Mouse (Mus musculus) urinary bladder, postnatal 4 days (tissue): ENCODE measurements around the gene Gorasp2.

Experiments used
- DNase-seq, 2 experiments: peaks; one replicate each; pipeline ENCODE4 v3.0.0; 2021 to 2022; ENCODE audit warnings: low spot score in 2 of 2

The Gorasp2 gene

DNA sequence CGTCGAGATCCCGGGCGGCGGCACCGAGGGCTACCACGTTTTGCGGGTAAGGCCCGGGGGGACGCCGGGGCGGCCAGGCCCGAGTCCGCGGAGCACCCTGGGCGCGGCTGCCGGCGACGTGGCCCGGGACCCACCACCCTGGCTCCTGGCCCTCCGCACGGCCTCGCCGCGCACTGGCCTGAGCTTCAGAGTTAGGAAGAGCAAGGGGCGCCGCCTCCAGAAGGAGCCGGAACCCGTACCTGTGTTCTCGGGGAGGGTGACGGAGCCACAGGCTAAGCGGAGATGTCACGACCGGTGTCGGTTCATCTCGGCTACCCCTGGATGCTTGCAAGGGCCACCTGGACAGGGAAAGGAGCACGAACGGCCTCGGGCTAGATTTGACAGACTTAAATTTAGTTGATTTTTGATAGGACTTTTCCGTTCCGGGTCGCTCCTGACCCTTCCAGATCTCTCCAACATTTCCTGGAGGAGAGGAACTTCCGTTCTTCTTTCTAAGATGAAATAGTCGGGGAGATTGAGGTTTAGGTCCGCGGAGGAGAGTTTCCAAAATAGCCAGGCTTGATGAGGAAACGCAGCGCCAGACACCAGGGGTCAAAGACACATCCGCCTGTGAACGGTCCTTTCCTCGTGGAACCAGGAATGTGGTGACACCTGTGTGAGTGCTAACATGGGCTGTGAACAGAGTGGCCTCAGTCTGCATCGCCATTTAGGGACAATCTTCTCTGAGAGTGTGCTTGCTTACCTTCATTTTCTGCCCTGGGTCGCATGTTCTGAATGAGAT is 529 bp downstream of the Gorasp2 start, which contains the start of gene Gm26558:
Gene Gm26558, minus strand, starts transcription at position 394 of the 781 bp plus-strand sequence.
- no peak for DNase-seq

DNA sequence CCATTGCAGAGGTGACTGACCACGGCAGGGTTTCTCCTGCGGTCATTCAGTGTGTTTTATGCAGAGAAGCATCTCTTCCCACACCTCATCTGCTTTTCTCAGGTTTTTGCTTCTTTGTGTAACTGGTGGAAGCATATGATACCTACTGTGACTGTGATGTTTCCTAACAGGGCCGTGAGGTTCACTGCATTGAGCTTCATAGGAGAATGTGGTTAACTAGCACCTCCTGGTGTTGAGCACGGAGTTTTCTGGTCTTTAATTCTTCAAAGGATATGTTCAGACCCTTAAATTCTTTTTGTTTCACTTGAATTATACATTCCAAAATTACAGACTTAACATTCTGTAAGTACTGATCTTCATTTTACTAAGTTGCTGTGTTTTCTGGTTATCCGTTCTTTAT is 2.4 kb downstream of the Gorasp2 start:
- DNase-seq, result no peak

DNA sequence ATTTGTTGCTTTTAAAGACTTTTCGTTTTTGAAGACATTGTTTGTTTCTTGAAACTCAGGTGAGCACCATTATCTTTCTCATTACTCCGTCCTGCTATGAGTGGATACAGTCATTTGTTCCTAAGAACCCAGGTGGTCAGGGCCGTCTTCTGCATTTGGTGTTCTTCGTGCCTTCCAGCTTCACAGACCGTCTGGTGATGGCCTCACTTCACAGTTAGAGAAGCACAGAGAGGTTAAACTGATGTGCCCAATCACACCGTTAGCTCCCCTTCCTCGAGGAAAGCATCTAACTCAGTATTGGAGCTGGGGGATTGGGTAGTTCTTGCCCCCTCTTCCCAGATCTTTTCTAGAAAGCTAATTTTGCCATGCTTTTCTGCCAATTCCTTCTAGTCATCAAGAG is 5.6 kb downstream of the Gorasp2 start:
- DNase-seq, result no peak

DNA sequence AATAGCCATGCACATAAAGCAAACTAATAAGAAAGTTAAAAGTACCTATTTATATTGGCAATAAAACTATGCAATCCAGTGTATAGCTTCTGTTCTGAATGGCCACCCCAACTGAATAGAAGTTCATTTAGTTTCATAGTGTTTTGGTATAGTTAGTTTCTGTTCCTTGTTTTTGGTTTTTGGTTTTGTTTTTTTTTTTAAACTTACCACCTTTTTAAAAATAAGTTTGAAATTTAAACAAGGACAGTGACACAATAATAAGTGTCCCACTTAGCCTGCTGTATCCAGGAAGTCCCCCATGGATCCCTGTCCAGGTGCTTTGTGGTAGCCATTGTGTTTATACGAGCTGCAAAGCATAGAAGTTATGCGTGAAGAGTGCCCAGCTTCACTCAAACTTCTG is 7.9 kb downstream of the Gorasp2 start:
- DNase-seq, result no peak

DNA sequence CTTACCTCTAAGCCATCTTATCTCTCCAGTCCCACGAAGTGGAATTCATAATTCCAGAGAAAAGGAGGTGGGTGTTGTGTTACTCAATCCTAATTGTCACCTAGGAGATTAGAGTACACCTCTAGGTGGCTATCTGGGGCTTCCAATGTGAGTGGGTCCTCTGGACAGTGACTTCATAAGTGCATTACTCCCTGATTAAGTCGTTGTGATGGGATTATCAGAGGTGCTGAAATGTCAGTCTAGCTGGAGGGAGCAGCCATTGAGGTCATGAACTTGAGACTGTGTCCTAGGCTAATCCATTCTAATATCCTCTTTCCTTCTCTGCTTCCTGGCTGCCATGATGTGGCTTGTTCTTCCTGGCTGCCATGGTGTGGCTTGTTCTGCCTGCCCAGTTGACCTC is 8.5 kb downstream of the Gorasp2 start:
- no peak for DNase-seq

DNA sequence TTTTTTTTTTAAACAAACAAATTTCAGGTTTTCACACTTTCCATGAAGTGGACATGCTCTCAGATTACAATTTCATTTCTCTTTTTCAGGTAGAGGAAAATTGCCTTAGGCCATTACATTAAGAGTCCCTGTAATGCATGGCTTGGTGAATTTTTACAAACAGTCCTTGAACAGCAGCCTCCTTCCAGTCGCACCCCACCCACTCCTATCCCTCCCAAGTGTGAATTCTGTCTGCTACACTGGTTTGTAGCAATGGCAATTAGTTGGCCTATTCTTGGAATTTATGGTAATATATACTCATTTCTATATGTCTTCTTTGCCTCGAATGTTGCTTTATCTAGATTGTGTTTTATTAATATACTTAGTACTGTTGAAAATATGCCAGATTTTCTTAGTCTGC is 11.1 kb downstream of the Gorasp2 start:
- no peak for DNase-seq

DNA sequence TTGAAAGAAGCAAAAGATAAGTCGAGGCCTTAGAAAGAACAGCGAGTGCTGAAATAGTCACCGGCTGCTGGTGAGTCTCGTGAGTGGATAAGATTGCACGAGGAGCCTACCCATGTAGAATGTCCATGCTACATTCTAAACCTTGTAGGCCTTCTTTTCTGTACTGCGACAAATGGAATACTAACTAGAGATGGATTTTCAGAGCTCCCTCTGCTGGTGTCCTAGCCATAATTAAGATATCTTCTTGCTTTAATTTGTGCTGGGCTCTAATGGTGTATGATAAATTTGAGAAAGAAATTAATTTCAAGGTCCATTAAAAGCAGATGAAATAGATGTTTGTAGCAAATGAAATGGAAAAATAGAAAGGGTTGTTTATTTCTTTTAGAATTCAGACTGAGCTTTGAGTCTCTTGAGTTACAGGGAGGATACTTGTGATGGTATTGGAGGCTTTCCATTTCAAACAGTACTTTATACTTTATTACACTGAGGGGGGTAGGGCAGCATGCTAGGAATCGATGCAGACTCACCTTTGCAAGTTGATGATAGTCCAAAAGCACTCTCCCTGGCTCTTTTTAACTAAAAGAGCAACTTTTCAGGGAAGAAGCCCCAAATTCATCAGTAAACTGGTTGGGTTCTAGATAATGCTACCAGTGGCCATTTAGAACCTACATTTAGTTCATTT is 12.2 kb downstream of the Gorasp2 start:
- DNase-seq, result no peak

DNA sequence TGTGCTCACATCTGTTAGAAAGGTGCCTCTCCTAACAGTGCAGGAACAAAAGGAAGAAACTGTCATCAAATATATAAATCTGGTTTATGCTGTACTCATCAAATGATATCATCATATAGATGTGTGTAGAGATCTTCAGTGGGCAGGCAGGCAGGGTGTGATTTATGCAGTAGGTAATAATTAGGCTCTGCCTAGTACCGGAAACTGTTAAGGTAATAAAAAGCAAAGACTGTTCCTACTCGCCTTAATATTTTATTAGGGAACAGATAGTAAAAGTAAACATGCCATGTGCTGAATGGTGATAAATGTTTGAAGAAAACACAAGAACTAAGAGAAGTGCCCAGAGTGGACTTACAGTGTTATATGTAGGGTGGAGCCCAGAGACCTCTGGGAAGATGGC is 20.9 kb downstream of the Gorasp2 start:
- DNase-seq, result no peak

DNA sequence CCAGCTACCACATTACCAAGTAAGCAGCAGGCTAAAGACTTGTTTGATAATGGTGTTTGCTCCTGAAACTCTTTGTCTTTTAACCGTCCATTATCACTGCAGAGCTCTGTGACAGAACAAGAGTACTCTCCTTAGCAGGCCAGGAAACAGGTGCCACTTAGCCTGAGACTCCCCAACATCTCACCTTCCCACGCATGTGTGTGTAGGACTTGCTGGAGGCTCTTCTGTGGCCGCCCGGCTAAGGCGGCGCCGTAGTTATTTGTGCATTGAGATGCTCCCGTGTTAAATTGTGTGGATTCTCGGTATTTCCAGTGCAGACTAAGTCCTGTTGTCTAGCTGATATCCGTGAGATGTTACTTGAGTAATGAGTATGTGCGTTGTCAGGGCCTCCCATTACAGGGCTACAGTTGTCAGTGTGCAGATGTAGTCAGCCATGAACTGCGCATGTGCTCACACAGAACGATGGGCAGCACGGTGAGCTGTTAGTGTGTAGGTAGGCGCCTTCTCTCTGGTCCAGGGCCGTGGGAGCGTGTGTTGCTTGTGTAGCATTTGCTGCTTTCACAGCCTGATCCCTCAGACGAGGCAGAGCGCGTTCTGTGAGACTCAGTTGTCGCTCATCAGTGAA is 27.2 kb downstream of the Gorasp2 start:
- no peak for DNase-seq

DNA sequence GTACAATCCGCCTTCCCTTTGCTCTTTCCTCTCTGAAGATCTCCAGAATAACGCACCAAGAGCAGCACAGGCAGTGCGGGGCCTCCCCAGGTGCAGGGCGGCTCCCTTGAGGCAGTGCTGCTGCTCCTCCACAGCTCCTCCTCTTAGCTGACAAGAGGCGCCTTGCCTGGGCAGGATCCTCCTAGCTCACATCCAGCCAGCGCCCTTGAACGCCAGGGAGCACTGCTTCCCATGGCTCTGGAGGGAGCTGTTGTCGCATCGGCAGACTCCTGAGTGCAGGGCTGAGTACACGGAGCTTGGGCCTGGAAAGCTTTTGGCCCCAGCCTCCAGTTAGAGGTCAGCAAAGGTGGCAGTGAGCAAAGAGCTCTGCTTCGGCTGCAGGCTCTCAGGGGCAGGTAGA is 28.8 kb downstream of the Gorasp2 start:
- DNase-seq, result no peak

DNA sequence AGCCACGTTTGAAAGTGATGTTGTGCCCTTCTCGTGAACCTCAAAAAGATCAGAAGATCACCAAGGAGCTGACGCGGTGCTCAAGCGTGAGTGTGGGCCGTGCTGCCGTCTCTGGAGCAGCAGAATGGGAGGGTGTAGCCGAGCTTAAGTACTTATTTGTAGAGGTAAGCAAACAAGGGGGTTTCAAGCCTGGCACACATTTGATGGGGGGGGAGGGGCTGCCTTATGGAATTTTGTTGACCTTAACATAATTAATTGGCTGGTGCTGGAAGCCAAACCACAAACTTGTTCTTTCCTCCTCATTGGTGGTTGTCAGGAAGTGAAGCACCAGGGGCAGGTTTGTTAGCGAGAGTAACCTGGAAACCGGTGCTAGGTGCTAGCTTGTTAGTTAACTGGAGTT is 34.3 kb downstream of the Gorasp2 start:
- DNase-seq, result no peak

DNA sequence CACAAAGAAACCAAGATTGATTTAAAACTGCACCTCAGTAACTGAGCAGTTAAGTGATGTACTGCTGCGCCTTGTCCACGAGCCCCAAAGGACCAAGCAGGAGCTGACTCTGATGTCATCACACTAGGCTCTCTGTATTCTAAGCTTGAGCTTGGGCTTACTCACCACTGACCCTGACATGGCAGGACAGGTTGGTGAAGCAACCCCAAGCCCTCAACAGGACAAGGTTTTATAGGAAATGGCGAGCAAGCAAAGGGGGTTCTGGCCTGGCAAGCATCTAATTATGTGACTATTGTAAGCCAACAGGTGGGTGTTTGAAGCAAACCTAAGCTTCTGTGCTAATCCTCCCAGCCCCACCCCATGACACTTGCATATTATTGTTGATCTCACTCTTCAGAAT is 39.5 kb downstream of the Gorasp2 start:
- DNase-seq, result no peak

DNA sequence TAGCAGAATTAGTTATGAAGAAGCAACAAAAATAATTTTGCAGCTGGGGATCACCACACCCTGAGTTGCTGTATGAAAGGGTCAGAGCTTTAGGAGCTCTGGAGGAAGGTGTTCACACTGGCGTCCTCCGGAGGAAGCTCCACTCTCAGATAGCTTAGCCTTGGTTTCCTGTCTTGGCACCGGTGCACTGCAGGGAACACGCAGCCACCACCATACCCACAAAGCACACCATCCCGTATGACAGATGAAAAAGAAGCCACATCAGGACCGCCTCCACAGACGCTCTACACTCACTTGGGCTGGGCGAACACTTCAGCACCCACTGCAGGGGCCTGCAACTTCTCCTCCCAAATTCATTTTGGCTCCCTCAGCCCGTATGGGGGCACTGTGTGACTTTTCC is 40.2 kb downstream of the Gorasp2 start:
- DNase-seq, result no peak

DNA sequence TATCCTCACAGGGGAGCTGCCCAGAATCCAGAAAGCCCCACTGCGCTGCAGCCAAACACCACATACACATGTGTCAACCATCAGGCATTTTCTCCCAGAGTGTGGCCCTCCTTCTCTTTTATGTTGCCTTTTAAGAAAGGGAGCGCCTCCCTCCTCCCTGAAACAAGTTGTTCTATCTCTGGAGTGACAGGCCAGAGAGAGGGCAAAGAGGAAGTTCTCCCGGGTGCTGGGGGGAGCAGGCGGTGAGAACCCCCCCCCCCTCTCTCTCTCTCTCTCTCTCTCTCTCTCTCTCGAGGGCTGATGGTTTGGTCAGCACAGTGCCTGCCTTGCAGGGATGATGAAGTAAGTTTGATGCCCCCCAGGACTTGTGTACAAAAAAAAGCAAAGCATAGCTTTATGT is 41.0 kb downstream of the Gorasp2 start:
- no peak for DNase-seq

DNA sequence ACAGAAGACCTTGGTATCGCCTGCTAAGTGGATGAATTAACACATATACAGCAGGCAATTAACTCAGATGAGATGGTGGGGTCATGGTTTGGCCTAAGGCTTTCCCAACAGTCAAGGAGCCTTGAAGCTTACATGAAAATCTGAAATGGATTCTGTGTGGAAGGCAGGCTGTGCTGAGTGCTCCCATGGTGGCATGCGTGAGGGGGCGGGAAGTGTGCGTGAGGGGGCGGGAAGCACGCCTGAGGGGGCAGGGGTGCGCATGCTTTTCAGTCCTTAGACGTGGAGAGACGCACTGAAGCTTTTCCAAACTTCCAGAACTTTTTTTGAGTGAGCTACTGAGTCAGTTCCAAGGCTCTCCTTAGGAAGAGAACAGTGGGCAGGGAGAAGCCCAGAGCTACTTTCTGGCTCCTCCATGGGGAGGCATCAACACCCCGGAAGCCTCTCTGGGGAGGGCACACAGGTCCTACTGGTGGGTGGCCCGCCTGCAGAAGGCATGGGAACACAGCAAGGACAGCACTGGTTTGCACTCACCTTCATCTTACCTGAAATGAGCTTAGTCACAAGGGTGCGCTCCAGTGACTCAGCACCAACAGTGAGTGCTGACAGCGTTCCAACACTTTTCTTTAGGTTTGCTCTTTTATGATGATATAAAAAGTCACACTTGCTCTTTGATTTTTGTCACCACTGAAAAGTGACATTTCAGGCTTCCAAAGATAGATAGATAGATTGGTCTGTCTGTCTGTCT is 47.8 kb downstream of the Gorasp2 start:
- DNase-seq, result no peak

DNA sequence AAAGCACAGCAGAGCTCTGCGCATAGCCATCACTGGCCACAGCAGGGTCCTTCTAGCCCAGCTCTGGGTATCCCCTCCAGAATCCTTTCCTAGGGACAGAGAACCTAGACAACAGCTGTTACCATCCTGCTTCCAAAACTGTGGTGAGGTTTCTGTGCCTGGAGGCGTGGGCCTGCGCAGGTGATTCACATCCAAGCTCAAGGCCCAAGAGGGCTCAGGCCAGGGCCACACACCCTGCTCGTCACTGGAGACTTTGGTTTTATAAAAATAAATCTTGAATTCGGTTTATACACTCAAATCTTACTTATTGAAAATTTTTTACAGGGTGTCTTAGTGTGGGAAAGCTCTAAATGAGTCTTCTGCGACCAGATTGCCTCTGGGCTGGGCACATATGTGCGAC is 48.9 kb downstream of the Gorasp2 start:
- no peak for DNase-seq

DNA sequence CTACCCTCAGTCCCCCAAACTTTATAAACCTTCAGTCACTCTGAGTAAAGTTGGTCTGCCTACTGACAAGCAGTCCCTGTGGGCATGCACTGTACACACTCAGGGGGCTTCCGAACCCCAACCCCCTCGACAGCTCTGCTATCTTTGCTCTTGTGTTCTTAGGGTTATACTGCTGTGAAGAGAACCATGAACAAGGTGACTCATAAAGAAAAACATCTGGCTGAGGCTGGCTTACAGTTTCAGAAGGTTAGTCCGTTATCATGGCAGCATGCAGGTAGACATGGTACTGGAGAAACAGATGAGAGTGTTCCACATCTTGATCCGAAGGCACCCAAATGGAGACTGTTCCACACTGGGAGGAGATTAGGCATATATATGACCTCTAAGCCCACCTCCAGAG is 49.5 kb downstream of the Gorasp2 start:
- DNase-seq, result no peak

DNA sequence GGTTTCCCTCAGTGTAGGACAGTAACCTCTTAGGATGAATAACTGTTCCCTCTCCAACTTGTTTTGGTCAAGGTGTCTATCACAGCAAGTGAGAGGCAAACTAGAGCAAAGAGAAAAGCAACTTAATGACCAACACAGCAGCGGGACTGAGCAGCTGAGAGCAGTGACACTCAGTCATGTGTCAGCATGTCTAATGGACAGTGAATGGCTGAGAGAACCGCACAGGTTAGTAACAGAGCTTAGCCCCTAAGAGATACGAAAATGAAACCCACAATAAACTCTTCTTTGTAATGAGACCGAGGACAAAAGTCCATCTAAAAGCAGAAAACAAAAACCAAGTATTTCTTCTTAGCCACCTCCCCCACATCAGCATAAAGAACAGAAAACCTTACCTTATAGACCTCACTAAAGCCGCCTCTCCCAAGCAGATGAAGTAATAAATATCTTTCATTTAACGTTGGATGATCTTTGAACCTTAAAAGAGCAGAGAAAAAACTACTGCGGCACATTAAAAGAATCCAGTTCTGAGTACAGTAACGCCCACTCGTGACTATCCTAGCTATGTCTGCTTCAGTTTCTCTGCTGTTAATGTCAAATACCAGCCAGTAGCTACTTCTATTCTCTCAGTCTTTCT is 62.4 kb downstream of the Gorasp2 start:
- DNase-seq, result no peak

DNA sequence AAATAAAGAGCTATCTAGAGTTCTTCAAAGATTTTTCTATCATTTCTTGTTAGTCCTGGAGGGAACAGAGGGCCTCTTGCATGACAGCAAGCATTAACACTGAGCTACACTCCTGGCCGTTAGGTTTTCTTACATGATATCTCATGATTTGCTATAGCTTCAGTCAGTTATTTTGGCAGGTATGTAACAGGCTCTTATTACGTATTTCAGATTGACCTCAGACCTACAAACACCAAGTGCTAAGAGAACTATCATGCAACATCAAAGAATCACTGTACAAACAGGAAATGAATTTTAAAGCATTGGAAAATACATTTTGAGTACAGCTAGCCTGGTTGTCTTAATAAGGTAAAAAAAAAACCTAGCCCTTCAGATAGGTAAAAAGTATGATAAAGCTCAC is 65.7 kb downstream of the Gorasp2 start:
- DNase-seq, result no peak

DNA sequence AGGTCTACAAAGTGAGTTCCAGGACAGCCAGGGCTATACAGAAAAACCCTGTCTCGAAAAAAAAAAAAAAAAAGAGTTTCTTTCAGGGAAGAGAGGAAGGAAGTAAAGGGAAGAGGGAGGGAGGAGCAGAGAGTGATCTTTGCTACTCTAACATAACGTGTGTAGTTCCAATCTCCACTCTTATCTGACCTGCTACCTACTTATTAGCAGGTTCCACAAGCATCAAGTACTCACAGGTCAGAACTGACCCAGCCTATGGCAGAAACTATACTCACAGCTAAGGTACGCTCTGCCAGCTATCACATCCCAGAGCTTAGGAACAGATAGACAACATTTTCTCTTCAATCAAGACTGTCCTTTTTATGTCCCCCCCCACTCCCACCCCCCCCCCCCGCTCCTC is 74.2 kb downstream of the Gorasp2 start:
- no peak for DNase-seq

DNA sequence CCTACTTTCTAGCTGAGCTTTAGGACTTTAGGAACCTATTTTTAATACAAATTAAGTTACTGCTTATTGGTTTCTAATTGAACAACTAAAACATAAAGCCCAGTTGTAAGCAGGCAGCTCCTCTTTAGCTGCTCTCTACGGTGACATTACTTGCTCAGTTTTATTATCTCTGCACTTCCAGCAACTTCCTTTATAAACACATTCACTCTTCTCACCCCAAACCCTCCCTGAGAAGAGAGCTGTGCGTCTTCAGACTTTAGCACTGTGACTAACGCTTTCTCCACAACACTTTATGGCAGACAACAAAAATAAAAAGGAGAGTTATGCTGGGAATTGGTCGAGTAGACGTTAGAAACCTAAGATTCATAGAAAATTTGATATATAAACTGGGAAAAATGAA is 74.6 kb downstream of the Gorasp2 start:
- no peak for DNase-seq

DNA sequence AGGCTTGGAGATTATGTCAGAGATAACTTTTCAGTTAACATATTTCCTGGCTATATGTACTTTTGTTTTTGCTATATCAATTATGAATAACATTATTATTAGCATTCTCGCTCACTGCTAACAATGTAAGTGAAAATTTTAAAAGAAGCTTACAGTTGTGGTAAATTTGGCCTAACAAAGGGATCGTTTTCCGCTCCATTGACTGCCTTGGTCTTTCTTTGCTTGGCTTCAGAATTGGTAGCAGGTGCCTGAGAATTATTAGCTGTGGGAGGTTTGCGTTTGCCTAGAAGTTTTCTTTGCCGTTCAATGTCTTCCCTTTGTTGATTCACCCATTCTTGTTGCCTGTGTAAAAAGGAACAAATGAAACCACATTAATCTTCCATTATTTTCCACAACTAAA is 80.5 kb downstream of the Gorasp2 start:
- DNase-seq, result no peak
